In the genomic region with DNA sequence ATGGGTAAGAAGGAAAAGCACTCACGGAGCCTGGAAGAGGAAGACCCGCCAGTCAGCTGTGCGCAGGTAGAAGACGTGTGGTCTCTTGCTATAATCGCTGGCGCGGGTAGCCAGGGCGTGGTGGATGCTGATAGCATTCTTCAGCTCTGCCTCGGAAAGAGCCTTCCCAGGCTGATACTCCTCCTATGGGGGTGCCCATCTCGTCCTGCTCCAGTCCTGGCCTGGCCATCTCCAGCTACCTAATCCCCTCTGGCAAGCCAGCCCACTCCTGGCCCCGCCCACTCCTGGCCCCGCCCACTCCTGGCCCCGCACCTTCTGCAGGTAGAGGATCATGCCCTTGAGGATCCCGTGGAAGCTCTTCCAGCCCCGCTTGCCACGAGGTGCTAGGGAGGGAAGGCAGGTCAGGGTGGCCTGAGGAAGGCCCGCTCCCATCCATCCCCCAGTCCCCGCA, we compare ENCODE assay signal across 8 mouse cellular contexts. TPM values are rescaled to one million over a fixed set of nuclear protein-coding genes. Genes with fewer than 3 reads are reported as not detected.
A peak's percentile ranks its signal among the peaks of the same experiment; 100 is the strongest.
DNase-seq lines count a peak whose midpoint lies in the region; ATAC-seq lines count a peak whose summit lies in the region.

No protein-coding gene starts in this region.

- H3K27ac ChIP-seq in heart, embryonic 13.5 days (replicated peaks), result no peak overlapping the region

- ATAC-seq in heart, embryonic 13.5 days (ENCODE audit: extremely low read depth, insufficient number of reproducible peaks, low FRiP score, low TSS enrichment), result no peak

- H3K4me1 ChIP-seq in heart, embryonic 13.5 days, result peaks cover 55% of the 10 kb centered on the region

- 13% methylated on average over 18 of the region's 18 CpGs for WGBS in heart, embryonic 13.5 days

- no peak overlapping the region for H3K9ac ChIP-seq in heart, embryonic 13.5 days

- no peak for DNase-seq in heart, adult 9 months (ENCODE audit: low spot score in 2 of 2)
- peak; percentile 72 for DNase-seq in testis, postnatal 10 days (ENCODE audit: low spot score)
- no peak for DNase-seq in testis, postnatal 14 days (ENCODE audit: low spot score)
- peak; percentile 41 for DNase-seq in induced T-regulatory cell, adult 2 months (ENCODE audit: low read depth)
- peak; percentile 67 to 71 for DNase-seq in spleen, postnatal 10 days (ENCODE audit: low spot score in 2 of 2)
- DNase-seq in MN1 (ENCODE audit: low spot score), result no peak
- no peak for DNase-seq in retina, postnatal 1 day

- no peaks in the 10 kb centered on the region for H3K9me3 ChIP-seq in heart, embryonic 13.5 days

- peaks cover 35% of the 10 kb centered on the region for H3K36me3 ChIP-seq in heart, embryonic 13.5 days

- H3K4me2 ChIP-seq in heart, embryonic 13.5 days, result peak overlapping the region; percentile 81; the same call in 1 of the 2 replicates

- peaks cover 87% of the 10 kb centered on the region for H3K27me3 ChIP-seq in heart, embryonic 13.5 days (replicated peaks)

- 0 out of 2 replicates have a peak overlapping the region, but pooled peaks have one; percentile 17 for H3K4me3 ChIP-seq in heart, embryonic 13.5 days

RNA-seq across cellular contexts. Expression of a gene that starts 10.1 kb away (rescaled TPM):
- 6.3 and 7.2 TPM in 2 replicates for polyA plus RNA-seq in heart, embryonic 13.5 days (2015; fragmentation: Nextera tagmentation; extraction: Ambion mirVana)

RNA-seq across cellular contexts. Expression of a gene that starts 12.8 kb away (rescaled TPM):
- polyA plus RNA-seq in heart, embryonic 13.5 days (2015; fragmentation: Nextera tagmentation; extraction: Ambion mirVana), result 4.3 and 5.6 TPM in 2 replicates

RNA-seq across cellular contexts. Expression of a gene that starts 13.8 kb away (rescaled TPM):
- polyA plus RNA-seq in heart, embryonic 13.5 days (2015; fragmentation: Nextera tagmentation; extraction: Ambion mirVana), result 9.5 and 10.2 TPM in 2 replicates

RNA-seq across cellular contexts. Expression of a gene that starts 24.3 kb away (rescaled TPM):
- polyA plus RNA-seq in heart, embryonic 13.5 days (2015; fragmentation: Nextera tagmentation; extraction: Ambion mirVana), result 114 and 131 TPM in 2 replicates

RNA-seq across cellular contexts. Expression of a gene that starts 26.7 kb away (rescaled TPM):
- polyA plus RNA-seq in heart, embryonic 13.5 days (2015; fragmentation: Nextera tagmentation; extraction: Ambion mirVana), result 4.5 and 5.2 TPM in 2 replicates

Comparison
In these comparisons a context has a peak if more than half of its experiments do, and no peak if none do; other contexts are left out.
1. DNase-seq: peak in testis, postnatal 10 days (single experiment), induced T-regulatory cell, adult 2 months (single experiment) and spleen, postnatal 10 days (2 of 2); none in heart, adult 9 months (0 of 2), testis, postnatal 14 days (single experiment), MN1 (single experiment) and retina, postnatal 1 day (single experiment).